Mouse (Mus musculus) spleen, adult 2 months (tissue): ENCODE data around the gene Efhd1.

Experiments used
- CTCF ChIP-seq: fragments of 200-500 bp; IDR thresholded peaks from 2 replicates; pipeline ENCODE4 v1.5.1; 2011; ENCODE audit warnings: mild to moderate bottlenecking, inconsistent platforms; ENCODE audit not compliant: insufficient read depth, insufficient read length, insufficient replicate concordance; ENCODE audit errors: extremely low read depth
- POLR2A ChIP-seq: fragments of 200-500 bp; IDR thresholded peaks from 2 replicates; pipeline ENCODE4 v1.6.1; 2011; ENCODE audit warnings: low read depth, low read length, inconsistent platforms

GRCm38 (mm10) chr1:87266296-87267090, 2.3 kb downstream of the Efhd1 start:
- no peak for TF ChIP-seq CTCF
- no peak for TF ChIP-seq POLR2A
